Mouse (Mus musculus) thymus, adult 2 months (tissue): Measurements from ENCODE around the gene Clec2l.

Experiments used
- CTCF ChIP-seq: fragments of 200-500 bp; IDR thresholded peaks from 2 replicates; pipeline ENCODE4 v1.5.1; 2012; ENCODE audit warnings: mild to moderate bottlenecking, control low read depth, low read length, moderate library complexity, borderline replicate concordance; ENCODE audit not compliant: control insufficient read depth, poor library complexity, insufficient read depth; ENCODE audit errors: extremely low read depth
- POLR2A ChIP-seq: fragments of 200-500 bp; IDR thresholded peaks from 2 replicates; pipeline ENCODE4 v1.6.1; 2012; ENCODE audit warnings: mild to moderate bottlenecking, low read length, control low read depth, moderate library complexity; ENCODE audit not compliant: control insufficient read depth, poor library complexity, insufficient read depth; ENCODE audit errors: extremely low read depth

DNA sequence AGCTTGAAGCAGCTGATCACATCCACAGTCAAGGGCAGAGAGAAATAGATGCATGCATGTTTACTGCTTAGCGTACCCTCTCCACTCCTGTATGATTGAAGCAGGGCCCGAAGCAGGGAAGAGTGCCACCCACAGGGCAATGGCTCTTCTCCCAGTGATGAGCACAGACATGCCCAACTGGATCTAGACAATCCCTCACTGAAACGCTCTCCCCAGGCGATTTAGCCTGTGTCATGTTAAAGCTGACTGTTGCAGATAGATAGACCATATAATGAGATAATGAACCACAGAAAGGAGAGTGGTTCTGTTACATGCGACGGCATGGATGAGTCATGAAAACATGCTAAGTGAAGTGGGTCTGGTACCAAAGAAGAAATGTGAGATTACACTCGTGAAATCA, 8.4 kb downstream of the Clec2l start:
- no peak for TF ChIP-seq CTCF
- TF ChIP-seq POLR2A, result no peak
